In genomic region chr14:30593279-30594091, GRCm38 (mm10) we compare ENCODE assay signal across 9 mouse cellular contexts. TPM values are rescaled to one million over a fixed set of nuclear protein-coding genes. Genes with fewer than 3 reads are reported as not detected.
DNase-seq lines count a peak whose midpoint lies in the region; ATAC-seq and TF ChIP-seq lines count a peak whose summit lies in the region.
"Had no signal": no experiment of that assay in that cellular context is flagged by ENCODE, and none has a peak within 500 bp of the region (broad histone marks: within the 10 kb centered on the region; RNA-seq: fewer than 3 reads in every experiment).

No protein-coding gene starts in this region.

- no peak overlapping the region; the same call in 1 of the 2 replicates for H3K4me2 ChIP-seq in embryonic facial prominence, embryonic 11.5 days (ENCODE audit: low read depth, low read length)
- no peak overlapping the region for H3K4me2 ChIP-seq in heart, embryonic 11.5 days
- H3K4me2 ChIP-seq in kidney, embryonic 14.5 days (replicated peaks; ENCODE audit: low read depth, low read length), result no peak overlapping the region
- H3K4me2 ChIP-seq in liver, embryonic 14.5 days (ENCODE audit: low read depth), result no peak overlapping the region
- H3K4me2 ChIP-seq in neural tube, embryonic 12.5 days (replicated peaks), result 0 out of 2 replicates have a peak overlapping the region, but pooled peaks have one; percentile 30

- no peak for TF ChIP-seq EP300 in liver, embryonic 14.5 days (IDR thresholded peaks at IDR 0.05; ENCODE audit: low read depth)

- peak overlapping the region; percentile 61 for H3K27ac ChIP-seq in spleen, adult 2 months (ENCODE audit: insufficient read depth, low read length)
- no peak overlapping the region for H3K27ac ChIP-seq in embryonic facial prominence, embryonic 11.5 days (replicated peaks; ENCODE audit: low read depth, low read length)
- H3K27ac ChIP-seq in heart, embryonic 11.5 days (ENCODE audit: low read depth, low read length), result peak overlapping the region; percentile 54
- peak overlapping the region; percentile 47; the same call in 1 of the 2 replicates for H3K27ac ChIP-seq in kidney, embryonic 14.5 days (ENCODE audit: low read depth, low read length)
- H3K27ac ChIP-seq in liver, embryonic 14.5 days, result no peak overlapping the region
- peak overlapping the region; percentile 65; the same call in 1 of the 2 replicates for H3K27ac ChIP-seq in neural tube, embryonic 12.5 days

- peak in 1 of 2 experiments; percentile 40 for DNase-seq in spleen, adult 2 months (ENCODE audit: low read depth in 1 of 2, low spot score in 2 of 2)
- no peak for DNase-seq in spleen, adult 12 weeks (ENCODE audit: low spot score)
- no peak for DNase-seq in embryonic facial prominence, embryonic 11.5 days (ENCODE audit: low spot score)
- DNase-seq in liver, embryonic 14.5 days (ENCODE audit: low read depth in 3 of 3, low spot score in 3 of 3), result no peak
- no peak for DNase-seq in T-cell, adult 2 months (ENCODE audit: low spot score)

- TF ChIP-seq CTCF in spleen, adult 2 months (IDR thresholded peaks at IDR 0.05; ENCODE audit: extremely low read depth, insufficient read depth, insufficient read length, insufficient replicate concordance), result no peak
- TF ChIP-seq CTCF in liver, embryonic 14.5 days (IDR thresholded peaks at IDR 0.05; ENCODE audit: low read depth), result 0 out of 2 replicates have a peak, but pooled peaks have one; percentile 2

- H3K9me3 ChIP-seq in embryonic facial prominence, embryonic 11.5 days (replicated peaks; ENCODE audit: control insufficient read depth, low read length), result no peaks in the 10 kb centered on the region
- no peaks in the 10 kb centered on the region for H3K9me3 ChIP-seq in heart, embryonic 11.5 days (replicated peaks; ENCODE audit: control insufficient read depth, low read length)
- no peaks in the 10 kb centered on the region for H3K9me3 ChIP-seq in kidney, embryonic 14.5 days (ENCODE audit: control insufficient read depth, low read length)
- H3K9me3 ChIP-seq in liver, embryonic 14.5 days (ENCODE audit: control insufficient read depth, low read length), result no peaks in the 10 kb centered on the region
- H3K9me3 ChIP-seq in neural tube, embryonic 12.5 days, result no peaks in the 10 kb centered on the region

- peaks cover 10% of the 10 kb centered on the region for H3K36me3 ChIP-seq in spleen, adult 2 months (ENCODE audit: control insufficient read depth, insufficient read depth, low read length)
- H3K36me3 ChIP-seq in embryonic facial prominence, embryonic 11.5 days (replicated peaks; ENCODE audit: control insufficient read depth, insufficient read depth, low read depth, low read length), result peaks cover 2% of the 10 kb centered on the region; the same call in 1 of the 2 replicates
- peaks cover 7% of the 10 kb centered on the region; the same call in 1 of the 2 replicates for H3K36me3 ChIP-seq in heart, embryonic 11.5 days (ENCODE audit: control insufficient read depth, insufficient read depth, low read length)
- peaks cover 17% of the 10 kb centered on the region for H3K36me3 ChIP-seq in kidney, embryonic 14.5 days (ENCODE audit: control insufficient read depth, insufficient read depth, low read length)
- no peaks in the 10 kb centered on the region for H3K36me3 ChIP-seq in liver, embryonic 14.5 days (replicated peaks; ENCODE audit: control insufficient read depth, insufficient read depth, low read depth)
- H3K36me3 ChIP-seq in neural tube, embryonic 12.5 days, result peaks cover 6% of the 10 kb centered on the region; the same call in 1 of the 2 replicates

- H3K4me1 ChIP-seq in spleen, adult 2 months (ENCODE audit: control insufficient read depth, insufficient read depth, insufficient read length), result peaks cover 32% of the 10 kb centered on the region; the same call in 1 of the 2 replicates
- peaks cover 4% of the 10 kb centered on the region for H3K4me1 ChIP-seq in embryonic facial prominence, embryonic 11.5 days (ENCODE audit: control insufficient read depth, insufficient read depth, low read length)
- peaks cover 14% of the 10 kb centered on the region for H3K4me1 ChIP-seq in heart, embryonic 11.5 days (ENCODE audit: control insufficient read depth, insufficient read depth, low read length)
- H3K4me1 ChIP-seq in kidney, embryonic 14.5 days (ENCODE audit: control insufficient read depth, insufficient read depth, low read length), result peaks cover 12% of the 10 kb centered on the region; the same call in 1 of the 2 replicates
- 0 out of 4 replicates have a peak, but pooled peaks cover 0 to 2% of the 10 kb centered on the region in 2 experiments for H3K4me1 ChIP-seq in liver, embryonic 14.5 days (replicated peaks; ENCODE audit: control insufficient read depth in 2 of 2, insufficient read depth in 2 of 2, low read length in 1 of 2)
- peaks cover 21% of the 10 kb centered on the region for H3K4me1 ChIP-seq in neural tube, embryonic 12.5 days

- no peak overlapping the region for H3K4me3 ChIP-seq in spleen, adult 2 months (ENCODE audit: extremely low read depth, insufficient read depth, insufficient read length)
- H3K4me3 ChIP-seq in embryonic facial prominence, embryonic 11.5 days (ENCODE audit: low read depth, low read length), result no peak overlapping the region
- H3K4me3 ChIP-seq in heart, embryonic 11.5 days (ENCODE audit: low read depth, low read length), result no peak overlapping the region
- no peak overlapping the region for H3K4me3 ChIP-seq in kidney, embryonic 14.5 days (ENCODE audit: low read length)
- no peak overlapping the region for H3K4me3 ChIP-seq in liver, embryonic 14.5 days (ENCODE audit: insufficient read depth in 1 of 2, low read depth in 2 of 2, low read length in 2 of 2)
- no peak overlapping the region for H3K4me3 ChIP-seq in neural tube, embryonic 12.5 days

- no peaks in the 10 kb centered on the region for H3K27me3 ChIP-seq in spleen, adult 2 months (ENCODE audit: control insufficient read depth, insufficient read depth, low read length)
- no peaks in the 10 kb centered on the region for H3K27me3 ChIP-seq in embryonic facial prominence, embryonic 11.5 days (ENCODE audit: control insufficient read depth, insufficient read depth, low read length)
- H3K27me3 ChIP-seq in heart, embryonic 11.5 days (ENCODE audit: control insufficient read depth, insufficient read depth, low read length), result no peaks in the 10 kb centered on the region
- H3K27me3 ChIP-seq in kidney, embryonic 14.5 days (ENCODE audit: control insufficient read depth, insufficient read depth, low read length), result no peaks in the 10 kb centered on the region
- no peaks in the 10 kb centered on the region for H3K27me3 ChIP-seq in liver, embryonic 14.5 days (ENCODE audit: control insufficient read depth, insufficient read depth, low read length)
- no peaks in the 10 kb centered on the region for H3K27me3 ChIP-seq in neural tube, embryonic 12.5 days (replicated peaks)
- H3K27me3 ChIP-seq: Patski had no signal

- WGBS in spleen, adult 2 months, result 37% methylated on average over 11 of the region's 11 CpGs
- 54% methylated on average over 11 of the region's 11 CpGs for WGBS in embryonic facial prominence, embryonic 11.5 days
- WGBS in heart, embryonic 11.5 days (ENCODE audit: insufficient replicate concordance), result 49% methylated on average over 11 of the region's 11 CpGs
- 53% methylated on average over 11 of the region's 11 CpGs for WGBS in kidney, embryonic 14.5 days
- WGBS in liver, embryonic 14.5 days (ENCODE audit: insufficient replicate concordance), result 47% methylated on average over 11 of the region's 11 CpGs
- WGBS in neural tube, embryonic 12.5 days, result 37% methylated on average over 11 of the region's 11 CpGs

- 0 out of 2 replicates have a peak, but pooled peaks have one; percentile 26 for ATAC-seq in embryonic facial prominence, embryonic 11.5 days (replicated peaks; ENCODE audit: insufficient number of reproducible peaks, low FRiP score, low TSS enrichment, low read depth)
- ATAC-seq in heart, embryonic 11.5 days (replicated peaks; ENCODE audit: insufficient number of reproducible peaks, low FRiP score, low TSS enrichment), result no peak
- ATAC-seq in kidney, embryonic 14.5 days (ENCODE audit: low FRiP score, low TSS enrichment), result peak; percentile 37; the same call in 1 of the 2 replicates
- ATAC-seq in liver, embryonic 14.5 days (ENCODE audit: insufficient read depth), result peak; percentile 34; the same call in 1 of the 2 replicates
- ATAC-seq in neural tube, embryonic 12.5 days (ENCODE audit: low FRiP score, low read depth), result peak; percentile 43; the same call in 1 of the 2 replicates
- ATAC-seq: Patski had no signal

- TF ChIP-seq POLR2A in spleen, adult 2 months (IDR thresholded peaks at IDR 0.05; ENCODE audit: low read depth, low read length), result no peak

- H3K9ac ChIP-seq in embryonic facial prominence, embryonic 11.5 days (replicated peaks; ENCODE audit: low read length), result peak overlapping the region; percentile 5
- H3K9ac ChIP-seq in heart, embryonic 11.5 days (ENCODE audit: low read depth, low read length), result no peak overlapping the region
- no peak overlapping the region for H3K9ac ChIP-seq in kidney, embryonic 14.5 days (ENCODE audit: low read depth, low read length)
- H3K9ac ChIP-seq in liver, embryonic 14.5 days (replicated peaks), result no peak overlapping the region
- 0 out of 2 replicates have a peak overlapping the region, but pooled peaks have one; percentile 0 for H3K9ac ChIP-seq in neural tube, embryonic 12.5 days

RNA-seq across cellular contexts. Expression of gene Prkcd, which starts 32.5 kb away (rescaled TPM):
- 187 and 226 TPM in 2 replicates for polyA plus RNA-seq in spleen, adult 2 months (2012; rRNA removed)
- 30.0 and 31.7 TPM in 2 replicates for polyA plus RNA-seq in embryonic facial prominence, embryonic 11.5 days (2014; fragmentation: Nextera tagmentation; extraction: Ambion mirVana)
- polyA plus RNA-seq in heart, embryonic 11.5 days (2014; fragmentation: Nextera tagmentation; extraction: Ambion mirVana), result 25.5 and 28.1 TPM in 2 replicates
- 33.4 and 37.0 TPM in 2 replicates for polyA plus RNA-seq in kidney, embryonic 14.5 days (2014; fragmentation: Nextera tagmentation; extraction: Ambion mirVana)
- 15.5 and 18.7 TPM in 2 replicates for polyA plus RNA-seq in liver, embryonic 14.5 days (2012; rRNA removed)
- polyA plus RNA-seq in liver, embryonic 14.5 days (2014; fragmentation: Nextera tagmentation; extraction: Ambion mirVana), result 11.4 and 12.5 TPM in 2 replicates
- 47.4 and 54.3 TPM in 2 replicates for polyA plus RNA-seq in neural tube, embryonic 12.5 days (2016; fragmentation: Nextera tagmentation; extraction: Ambion mirVana)

RNA-seq across cellular contexts. Expression of gene Tkt, which starts 45.3 kb away (rescaled TPM):
- 149 and 160 TPM in 2 replicates for polyA plus RNA-seq in spleen, adult 2 months (2012; rRNA removed)
- 131 TPM in 2 replicates for polyA plus RNA-seq in embryonic facial prominence, embryonic 11.5 days (2014; fragmentation: Nextera tagmentation; extraction: Ambion mirVana)
- 38.6 and 54.6 TPM in 2 replicates for polyA plus RNA-seq in heart, embryonic 11.5 days (2014; fragmentation: Nextera tagmentation; extraction: Ambion mirVana)
- polyA plus RNA-seq in kidney, embryonic 14.5 days (2014; fragmentation: Nextera tagmentation; extraction: Ambion mirVana), result 94.0 and 174 TPM in 2 replicates
- polyA plus RNA-seq in liver, embryonic 14.5 days (2012; rRNA removed), result 132 and 153 TPM in 2 replicates
- 86.7 and 98.4 TPM in 2 replicates for polyA plus RNA-seq in liver, embryonic 14.5 days (2014; fragmentation: Nextera tagmentation; extraction: Ambion mirVana)
- polyA plus RNA-seq in neural tube, embryonic 12.5 days (2016; fragmentation: Nextera tagmentation; extraction: Ambion mirVana), result 215 and 218 TPM in 2 replicates

Comparison
In these comparisons a context has a peak if more than half of its experiments do, and no peak if none do; other contexts are left out.
1. H3K27ac ChIP-seq: peak in spleen, adult 2 months (single experiment), heart, embryonic 11.5 days (single experiment), kidney, embryonic 14.5 days (single experiment) and neural tube, embryonic 12.5 days (single experiment); none in embryonic facial prominence, embryonic 11.5 days (single experiment) and liver, embryonic 14.5 days (single experiment).
2. H3K9ac ChIP-seq: peak in embryonic facial prominence, embryonic 11.5 days (single experiment) and neural tube, embryonic 12.5 days (single experiment); none in heart, embryonic 11.5 days (single experiment), kidney, embryonic 14.5 days (single experiment) and liver, embryonic 14.5 days (single experiment).